Mouse (Mus musculus): ENCODE data around the gene Abhd2.
"Not testable (repeated sequence)": the region's sequence is repeated elsewhere in the genome, so short reads cannot be mapped to it uniquely, and the experiment has no call there.

Gene Abhd2

DNA sequence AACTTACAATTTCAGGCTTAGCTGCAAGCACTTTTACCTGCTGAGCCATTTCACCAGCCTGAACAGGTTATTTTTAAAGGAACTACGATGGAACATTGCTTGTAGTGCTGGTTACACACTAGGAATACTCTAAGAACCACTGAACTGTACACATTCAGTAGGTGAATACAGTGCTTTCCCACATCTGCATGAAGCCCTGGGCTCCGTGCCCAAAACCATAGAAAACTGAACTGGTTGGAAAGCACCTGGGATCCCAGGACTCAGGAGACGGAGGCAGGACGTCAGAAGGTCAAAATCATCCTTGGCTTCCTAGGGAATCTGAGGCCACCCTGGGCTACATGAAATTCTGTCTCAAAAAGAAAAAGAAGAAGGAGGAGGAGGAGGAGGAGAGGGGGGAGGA, 6.8 kb upstream of the Abhd2 start:
- DNase-seq (ENCODE audit: low spot score in 2 of 2) = no peak

DNA sequence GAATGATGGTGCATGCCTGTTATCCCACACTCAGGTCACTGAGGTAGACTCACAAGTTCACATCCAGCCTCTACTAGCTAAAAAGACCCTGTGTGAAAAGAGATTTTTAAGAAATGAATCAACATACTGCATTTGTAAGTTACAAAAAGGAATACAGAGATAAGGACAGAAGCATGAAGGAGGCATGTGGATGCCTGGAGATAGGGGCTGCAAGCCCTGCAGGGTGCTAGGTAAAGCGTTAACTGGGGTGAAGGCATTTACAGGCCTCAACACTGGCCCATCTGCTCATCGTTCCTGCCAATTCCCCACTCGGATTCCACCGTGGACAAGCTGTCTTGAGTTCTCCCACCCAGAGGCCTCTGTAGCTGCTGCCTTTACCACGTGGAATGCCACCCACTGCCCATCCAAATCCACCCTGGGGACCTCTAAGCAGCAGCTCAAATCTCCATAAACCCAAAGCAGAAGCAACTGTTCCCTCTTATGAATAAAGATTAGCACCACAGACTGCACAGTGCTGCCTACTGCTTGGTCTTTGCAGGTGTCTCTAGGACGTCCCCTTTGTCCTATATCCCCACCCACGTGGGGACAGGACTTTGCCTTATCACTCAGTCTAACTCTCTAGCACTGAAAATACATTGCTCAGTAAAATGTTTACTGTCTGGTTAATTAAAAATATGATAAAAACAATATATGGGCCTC, 5.2 kb upstream of the Abhd2 start:
- no peak for DNase-seq (ENCODE audit: low spot score in 2 of 2)

DNA sequence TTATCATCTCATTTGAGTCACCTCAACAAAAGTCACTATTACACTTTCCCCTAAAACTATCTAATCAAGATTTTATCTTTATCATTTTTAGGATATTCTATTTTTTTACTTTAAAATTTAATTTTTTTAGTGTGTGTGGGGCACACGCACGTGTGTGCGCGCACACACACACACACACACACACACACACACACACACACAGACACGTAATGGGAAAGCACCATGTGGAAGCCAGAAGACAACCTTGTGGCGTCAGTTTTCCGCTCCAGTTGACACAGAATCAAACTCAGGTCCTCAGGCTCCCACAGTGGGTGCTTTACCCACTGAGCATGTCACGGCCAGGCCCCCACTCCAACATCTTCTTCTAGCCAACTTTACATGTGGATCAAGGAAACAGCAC, 4.1 kb upstream of the Abhd2 start:
- DNase-seq (ENCODE audit: low spot score in 2 of 2) = no peak

DNA sequence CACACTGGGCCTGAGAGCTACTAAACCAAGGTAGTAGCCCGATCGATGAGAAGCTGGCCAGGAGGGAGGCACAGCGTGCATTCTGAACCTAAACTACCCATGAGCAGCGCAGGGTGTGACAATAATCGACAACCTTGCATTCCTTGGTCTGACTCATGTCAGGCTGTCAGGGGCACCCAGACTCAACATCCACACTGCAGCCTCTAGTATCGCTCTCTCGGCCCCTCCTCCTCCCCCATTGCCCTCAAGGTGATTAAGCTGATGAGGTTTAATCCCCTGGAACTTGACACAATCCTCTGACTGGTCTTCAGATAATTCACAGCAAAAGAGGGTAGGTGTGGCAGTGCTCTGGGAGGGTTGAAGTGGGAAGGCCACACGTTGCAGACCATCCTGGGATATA, 3.6 kb upstream of the Abhd2 start:
- DNase-seq (ENCODE audit: low spot score in 2 of 2) = no peak

DNA sequence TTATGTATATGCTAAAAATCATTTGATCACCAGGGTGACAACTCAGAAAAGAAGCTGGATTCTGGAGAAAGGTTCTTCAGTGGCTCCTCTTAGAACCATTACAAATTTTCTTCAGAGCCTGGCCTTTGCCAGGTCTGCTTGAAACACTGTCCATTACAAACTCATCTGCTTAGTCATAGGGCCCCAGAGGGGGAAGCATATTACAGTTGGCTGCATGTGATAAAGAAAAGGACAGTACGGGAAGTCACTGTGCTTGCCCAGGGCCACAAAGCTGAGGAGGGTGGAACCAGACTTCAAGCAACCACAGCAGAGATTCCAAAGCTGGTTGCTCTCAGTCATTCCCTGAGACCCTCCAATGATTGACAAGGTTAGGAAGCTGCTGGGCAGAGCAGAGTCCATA, 3.1 kb upstream of the Abhd2 start:
- DNase-seq (ENCODE audit: low spot score in 2 of 2) = no peak

DNA sequence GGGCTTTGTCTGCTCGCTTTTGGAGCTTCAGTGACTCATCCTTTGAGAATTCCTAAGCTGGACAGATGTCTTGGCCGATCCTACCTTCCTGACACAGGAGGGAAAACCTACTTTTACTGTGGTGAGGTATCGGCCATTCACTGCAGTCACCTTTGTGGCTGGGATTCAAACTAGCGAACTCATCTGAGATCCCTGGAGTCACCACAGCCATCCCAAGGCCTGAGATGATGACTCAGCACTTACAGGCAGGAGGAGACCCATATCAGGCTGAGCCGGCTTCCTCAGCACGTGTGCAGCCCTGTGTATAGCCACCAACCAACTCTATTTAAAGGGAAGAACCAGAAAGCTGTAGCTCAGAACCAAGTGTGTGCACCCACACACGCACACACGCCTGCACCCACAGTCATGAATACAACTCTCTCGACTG, 2.0 kb upstream of the Abhd2 start:
- no peak for DNase-seq (ENCODE audit: low spot score in 2 of 2)

DNA sequence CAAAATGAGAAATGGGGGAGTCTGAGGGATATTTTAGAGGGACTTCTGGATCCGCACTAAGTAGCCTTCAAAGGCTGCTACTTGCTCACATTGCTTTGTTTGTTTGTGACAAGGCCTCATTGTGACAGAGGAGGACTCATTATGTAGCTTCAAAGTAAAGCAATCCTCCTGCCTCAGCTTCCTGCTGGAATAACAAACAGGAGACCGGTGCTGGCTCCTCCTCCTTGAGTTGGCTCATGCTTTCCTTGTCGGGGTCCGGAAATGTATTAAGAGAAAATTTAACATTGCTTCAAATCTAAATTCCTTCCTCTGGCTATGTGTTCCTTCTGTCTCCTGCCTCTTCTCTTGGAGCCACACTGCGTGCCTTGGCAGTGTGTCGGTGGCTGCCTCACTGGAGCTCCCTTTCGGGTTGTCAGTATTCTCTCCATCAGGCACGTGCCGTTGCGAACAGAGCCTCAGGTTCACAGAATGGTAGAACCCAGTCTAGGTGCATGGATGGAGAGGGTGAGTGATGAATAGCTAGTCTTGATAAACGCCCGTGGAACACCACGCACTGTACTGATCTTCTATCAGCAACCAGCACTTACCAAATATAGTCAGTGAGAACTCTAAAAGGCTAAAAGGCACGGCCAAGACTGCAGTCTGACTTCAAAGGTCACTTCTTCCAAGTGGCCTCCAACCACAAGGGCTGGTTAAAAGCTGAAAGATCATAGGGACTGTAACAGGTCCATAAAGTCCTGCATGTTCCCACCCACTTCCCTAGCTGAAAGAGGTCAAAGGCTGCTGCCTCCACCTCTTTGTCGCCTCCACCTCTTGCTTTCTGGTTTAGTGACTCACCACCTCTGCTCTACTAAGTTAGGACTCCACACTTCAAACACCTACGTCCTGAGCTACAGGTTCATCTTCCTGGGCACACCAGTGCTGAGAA, 874 bp upstream of the Abhd2 start:
- DNase-seq (ENCODE audit: low spot score in 2 of 2) = no peak

DNA sequence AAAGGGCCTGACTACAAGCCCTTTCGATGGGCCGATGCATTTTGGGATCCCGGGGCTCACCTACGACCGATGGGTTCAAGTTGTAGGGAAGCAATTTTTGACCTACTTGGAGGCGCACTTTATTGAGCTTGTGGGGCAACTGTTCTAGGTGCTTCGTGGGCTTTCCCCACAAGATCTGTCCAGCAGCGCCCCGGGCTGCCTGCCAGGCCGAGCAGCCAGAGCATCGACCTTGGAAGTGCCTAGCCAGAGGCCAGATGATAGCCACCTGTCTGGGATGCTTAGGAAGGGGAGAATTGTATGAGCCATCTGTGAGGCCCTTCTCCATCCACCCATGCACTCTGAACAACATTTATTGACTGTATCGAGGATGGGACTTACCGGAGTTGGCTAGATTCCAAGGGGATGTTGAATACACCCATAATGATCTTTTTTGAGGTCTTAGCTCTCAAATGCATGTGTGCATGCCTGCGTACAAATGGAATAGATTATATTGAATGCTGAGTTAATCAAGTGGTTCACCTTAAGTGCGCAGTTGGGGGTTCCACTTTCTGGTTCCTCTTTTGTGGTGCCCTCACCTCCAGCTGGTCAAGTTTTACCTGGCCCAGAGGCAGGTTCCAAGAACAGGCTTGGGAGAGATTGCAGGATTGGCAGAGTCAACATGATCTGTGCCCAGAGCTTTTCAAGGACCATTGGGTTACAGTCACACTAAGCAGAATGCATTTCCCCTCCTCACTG, 906 bp downstream of the Abhd2 start:
- DNase-seq (ENCODE audit: low spot score in 2 of 2) = no peak

DNA sequence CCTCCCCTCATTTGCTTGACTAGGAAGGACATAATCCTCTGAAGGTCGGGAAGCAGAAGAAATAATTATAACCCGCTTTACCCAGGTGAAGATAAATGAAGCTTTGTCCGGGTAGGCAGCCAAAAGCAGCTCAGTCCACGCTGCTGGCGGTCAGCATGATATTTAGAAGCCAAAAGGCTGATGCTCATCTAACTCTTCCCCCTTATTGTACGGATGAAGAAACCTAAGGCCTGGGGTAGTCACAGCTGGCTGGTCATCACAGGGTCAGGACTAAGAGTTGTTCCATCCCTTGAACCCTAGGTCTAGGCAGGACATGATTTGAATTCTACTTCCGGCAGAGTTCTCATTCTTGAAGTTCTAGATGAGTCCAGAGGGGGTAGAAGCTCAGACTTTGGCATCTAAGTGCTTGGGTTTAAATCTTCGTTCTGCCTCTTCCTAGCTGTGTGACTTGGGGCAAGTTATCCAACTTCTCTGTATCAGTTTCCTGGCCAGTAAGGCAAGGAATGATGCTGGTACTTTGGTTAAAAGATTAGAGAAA, 1.5 kb downstream of the Abhd2 start:
- no peak for DNase-seq (ENCODE audit: low spot score in 2 of 2)

DNA sequence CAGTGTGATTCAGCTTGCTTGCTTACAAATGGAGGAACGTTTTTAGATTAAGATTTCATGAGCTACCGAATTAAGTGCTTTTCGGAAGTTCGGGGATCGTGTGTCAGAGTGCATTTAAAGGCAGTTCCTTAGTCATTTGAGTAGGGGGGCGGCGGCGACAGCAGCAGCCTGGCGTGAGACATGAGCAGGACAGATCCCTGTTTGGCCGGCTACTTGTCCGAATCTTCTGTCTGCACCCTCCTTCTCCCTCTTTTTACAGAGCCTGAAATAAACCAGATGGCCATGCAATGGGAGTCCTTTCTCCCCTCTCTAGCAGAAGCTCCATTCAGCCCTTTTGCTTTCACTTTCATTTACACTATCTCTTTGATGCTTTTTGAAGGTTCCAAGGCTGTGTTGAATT, 2.3 kb downstream of the Abhd2 start:
- DNase-seq (ENCODE audit: low spot score in 2 of 2) = no peak

DNA sequence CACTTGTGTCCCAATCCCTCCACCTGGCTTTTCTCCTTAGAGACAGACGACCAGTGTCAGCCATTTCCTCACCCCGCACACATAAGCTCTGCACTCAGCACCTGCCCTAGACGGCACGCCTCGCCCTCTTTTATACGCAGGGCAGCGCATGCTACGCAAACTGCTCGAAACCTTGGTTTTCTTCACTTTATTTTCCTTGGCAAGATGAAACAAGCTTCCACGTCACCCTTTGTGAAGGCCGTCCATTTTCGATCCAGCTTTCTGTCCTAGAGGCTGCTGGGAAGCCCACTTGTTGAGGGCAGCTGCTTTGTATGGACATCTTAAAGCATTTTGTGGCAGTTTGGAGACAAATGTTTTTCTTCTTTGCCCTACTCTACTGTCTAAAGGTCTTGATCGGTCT, 5.4 kb downstream of the Abhd2 start:
- no peak for DNase-seq (ENCODE audit: low spot score in 2 of 2)

DNA sequence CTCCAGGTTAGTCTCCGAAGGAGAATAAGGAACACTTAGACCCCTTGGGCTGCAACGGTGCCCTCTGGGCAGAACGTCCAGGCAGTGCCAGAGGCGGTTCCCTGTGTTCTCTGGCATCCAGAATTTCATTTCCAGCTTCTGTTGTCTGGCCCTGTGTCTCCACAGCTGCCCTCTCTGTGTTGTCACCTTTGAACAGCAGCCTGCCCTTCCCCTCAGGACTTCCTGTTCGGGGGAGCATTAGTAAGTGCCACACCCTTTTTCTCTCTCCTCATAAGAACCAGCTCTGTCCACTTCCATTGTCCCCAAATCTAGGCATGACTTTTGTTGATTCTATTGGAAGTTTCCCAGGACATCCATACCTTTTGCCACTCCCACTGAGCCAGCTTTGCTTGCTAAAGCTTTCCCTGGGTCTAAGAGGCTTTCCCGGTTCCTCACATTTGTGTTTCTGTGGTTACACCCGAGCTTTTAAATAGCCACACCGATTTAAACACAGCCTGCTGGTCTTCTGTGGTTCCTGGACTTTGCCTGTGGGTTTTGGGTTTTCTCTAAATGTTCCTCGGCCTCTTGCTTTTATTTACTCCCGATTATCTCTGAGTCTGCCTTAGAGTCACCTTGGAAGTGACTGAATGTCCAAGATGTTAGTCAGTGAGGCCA, 6.5 kb downstream of the Abhd2 start:
- no peak for DNase-seq (ENCODE audit: low spot score in 2 of 2)

DNA sequence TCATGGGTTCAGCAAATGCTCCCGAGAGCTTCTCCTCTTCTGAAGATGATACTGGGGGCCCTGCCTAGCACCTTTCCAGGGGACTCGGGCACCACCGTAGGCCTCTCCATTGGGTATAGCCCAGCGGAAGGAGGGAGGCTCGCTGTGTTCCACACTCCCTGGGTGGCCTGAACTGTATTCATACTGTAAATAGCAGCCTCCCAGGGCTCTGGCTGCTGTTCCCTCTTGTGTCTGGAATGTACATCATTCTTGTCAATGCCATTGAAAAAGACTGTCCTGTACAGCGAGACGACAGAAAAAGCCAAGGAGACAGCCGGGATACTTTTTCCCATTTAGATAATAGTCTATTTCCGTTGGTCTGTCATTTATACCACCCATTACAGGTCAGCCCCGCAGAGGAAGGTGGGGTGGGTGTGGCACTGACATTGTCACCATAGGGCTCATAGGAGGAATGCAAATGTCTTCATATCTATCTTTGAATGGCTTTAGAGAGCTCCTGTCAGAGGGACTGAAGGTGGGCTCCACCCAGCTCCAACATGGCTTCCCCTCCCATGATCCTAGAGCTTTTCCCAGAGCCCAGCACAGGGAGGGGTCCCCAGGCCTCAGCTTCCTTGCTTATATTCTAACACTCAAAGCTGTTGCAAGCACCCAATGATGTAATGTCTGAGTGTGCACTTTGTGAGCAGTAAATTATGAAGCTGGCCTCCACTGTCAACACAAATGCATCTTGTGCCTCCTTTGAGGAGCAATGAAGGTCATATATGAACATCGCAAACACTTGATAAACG, 10.1 kb downstream of the Abhd2 start:
- no peak for DNase-seq (ENCODE audit: low spot score in 2 of 2)

DNA sequence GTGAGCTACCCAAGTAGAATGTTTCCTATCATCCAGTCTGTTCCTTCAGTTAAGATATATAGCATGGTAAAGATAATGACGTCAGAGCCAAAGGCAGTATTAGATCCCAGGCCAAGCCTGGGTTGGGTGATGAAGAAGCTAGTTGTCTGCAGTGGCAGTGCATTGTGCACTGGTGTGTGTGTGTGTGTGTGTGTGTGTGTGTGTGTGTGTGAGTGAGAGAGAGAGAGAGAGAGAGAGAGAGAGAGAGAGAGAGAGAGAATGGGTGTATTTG, 10.6 kb downstream of the Abhd2 start:
- DNase-seq (ENCODE audit: low spot score in 2 of 2) = not testable (repeated sequence)

DNA sequence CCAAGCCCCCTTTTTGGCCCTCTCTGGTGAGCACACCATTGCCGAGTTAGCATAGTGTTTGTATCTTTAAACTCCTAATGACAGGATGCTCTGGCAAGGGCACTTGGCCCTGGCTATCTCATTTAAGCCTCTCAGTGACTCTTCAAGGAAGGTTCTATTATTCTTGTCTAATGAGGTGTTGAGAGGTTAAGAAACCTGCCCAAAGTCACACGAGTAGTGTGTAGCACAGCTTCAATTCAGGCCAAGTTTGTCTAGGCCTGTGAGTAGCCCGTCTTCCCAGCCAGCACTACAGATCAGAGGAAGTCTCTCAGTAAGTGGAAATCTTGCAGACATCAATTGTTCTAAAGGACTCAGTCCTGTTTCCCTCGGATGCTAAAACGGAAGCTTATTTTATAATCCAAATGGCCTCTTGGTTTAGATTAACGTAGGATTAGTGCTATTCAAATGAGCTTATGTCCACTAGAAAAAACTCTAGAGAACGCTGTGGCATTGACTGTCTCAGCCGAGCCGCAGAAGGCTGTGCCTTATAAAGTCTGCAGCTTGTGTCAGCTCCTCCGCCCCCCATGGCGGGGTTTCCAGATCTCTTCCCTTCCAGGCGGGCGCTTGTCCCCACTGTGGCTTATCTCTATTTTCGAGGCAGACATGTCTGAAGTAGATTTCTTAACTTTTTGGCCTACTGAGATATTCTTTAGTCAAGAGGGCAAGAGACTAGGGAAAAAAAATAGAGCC, 11.3 kb downstream of the Abhd2 start:
- DNase-seq (ENCODE audit: low spot score in 2 of 2) = no peak

DNA sequence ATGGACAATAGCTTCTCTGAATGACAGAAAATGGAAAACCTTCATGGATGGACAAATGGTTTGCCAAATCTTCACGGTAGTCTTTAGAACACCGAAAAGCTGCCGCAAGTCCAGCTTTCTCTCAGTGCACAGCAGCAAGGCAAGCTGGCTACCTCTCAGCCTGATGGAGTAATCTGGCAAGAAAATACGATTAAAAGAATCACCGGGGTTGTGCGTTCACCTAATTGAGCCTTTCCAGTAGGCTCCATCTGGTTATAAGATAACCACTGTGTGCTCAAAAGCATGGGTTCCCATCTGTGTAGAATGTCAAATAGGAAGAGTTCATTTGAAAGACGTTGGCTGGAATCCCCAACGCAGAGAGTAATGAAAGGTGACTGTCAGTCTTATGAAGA, 11.9 kb downstream of the Abhd2 start:
- no peak for DNase-seq (ENCODE audit: low spot score in 2 of 2)

DNA sequence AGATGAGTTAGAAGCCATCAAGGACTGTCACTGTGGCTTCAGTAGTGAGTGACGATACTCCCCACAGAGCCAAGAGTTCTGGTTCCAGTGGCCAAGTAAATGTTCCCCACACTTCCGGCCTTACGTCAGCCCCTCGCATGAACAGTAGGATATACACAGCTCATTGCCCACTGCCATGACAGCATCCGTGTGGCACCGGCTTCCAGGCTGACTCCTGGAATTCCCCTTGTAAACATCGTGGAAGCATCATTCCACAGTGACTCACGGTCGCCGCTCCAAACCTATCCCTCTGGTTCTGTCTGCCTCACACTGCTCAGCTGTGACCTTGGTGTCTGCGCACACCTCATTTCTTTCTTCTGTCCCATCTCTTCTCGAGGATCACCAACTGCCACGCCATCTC, 12.4 kb downstream of the Abhd2 start:
- DNase-seq (ENCODE audit: low spot score in 2 of 2) = no peak

DNA sequence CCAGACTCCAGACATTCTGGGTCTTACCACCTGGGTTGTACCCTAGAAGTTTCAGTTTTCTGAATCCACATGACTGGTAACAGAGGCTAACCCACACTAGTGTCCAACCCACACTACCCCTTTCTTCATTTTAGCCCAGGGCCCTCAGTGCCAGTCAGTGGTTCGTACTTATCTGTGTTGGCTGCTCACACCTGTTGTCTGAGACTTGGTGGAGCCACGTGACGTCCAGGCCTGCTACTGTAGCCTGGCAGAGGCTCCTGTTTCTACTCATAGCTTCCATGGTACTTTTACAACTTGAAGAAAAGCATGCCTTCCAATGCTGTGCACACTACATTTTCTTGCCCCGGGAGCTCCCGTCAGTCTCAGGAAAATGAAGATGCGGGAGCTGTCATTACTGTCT, 14.2 kb downstream of the Abhd2 start:
- DNase-seq (ENCODE audit: low spot score in 2 of 2) = no peak

DNA sequence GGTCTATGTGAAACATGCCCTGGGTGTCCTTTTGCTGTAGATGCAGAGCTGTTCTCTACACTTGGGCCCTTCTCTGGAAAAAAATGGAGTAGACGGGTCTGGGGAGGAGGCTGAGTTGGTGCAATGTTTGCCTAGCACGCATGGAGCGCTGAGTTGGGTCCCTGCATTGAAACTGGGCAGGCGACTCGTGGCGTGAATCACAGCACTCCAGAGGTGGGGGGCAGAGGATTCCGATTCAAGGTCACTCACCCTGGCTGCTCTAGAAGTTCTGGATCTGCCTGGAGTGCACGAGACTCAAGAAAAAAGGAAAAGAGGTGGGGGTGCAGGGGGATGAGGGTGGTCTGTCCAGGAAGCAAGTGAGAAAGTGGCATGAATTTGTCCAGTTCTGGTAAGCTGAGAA, 14.9 kb downstream of the Abhd2 start:
- DNase-seq (ENCODE audit: low spot score in 2 of 2) = no peak

DNA sequence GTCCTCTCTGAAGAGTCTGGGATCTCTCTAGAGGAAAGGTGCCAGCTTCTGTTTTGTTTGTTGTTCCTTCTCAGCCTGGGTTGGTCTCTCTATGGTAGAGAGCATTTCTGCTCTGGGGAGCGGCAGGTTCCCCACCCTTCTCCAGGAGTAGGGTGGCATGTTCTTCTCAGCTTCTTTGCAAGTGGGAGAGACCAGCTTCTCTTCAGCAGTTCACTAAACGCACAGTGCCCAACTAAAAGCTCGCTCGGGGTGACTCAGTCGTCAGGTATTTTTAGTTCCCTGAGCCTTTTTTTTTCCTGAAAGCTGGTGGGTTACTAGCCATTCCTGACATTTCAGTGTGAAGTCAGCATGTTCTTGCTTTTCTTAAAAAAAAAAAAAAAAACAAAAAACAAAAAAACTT, 15.4 kb downstream of the Abhd2 start:
- DNase-seq (ENCODE audit: low spot score in 2 of 2) = no peak
